Mouse (Mus musculus): ENCODE measurements around the gene Fscn1.

- TF ChIP-seq CTCF (conservative IDR thresholded peaks at IDR 0.05; ENCODE audit: low read length): no peak
- TF ChIP-seq POU5F1 (IDR thresholded peaks at IDR 0.05; ENCODE audit: borderline replicate concordance, low read length): no peak
Observed at GRCm38 (mm10) chr5:142912320-142912719, 47.8 kb upstream of the Fscn1 start.
